Mouse (Mus musculus) midbrain, embryonic 11.5 days (tissue): ENCODE measurements around the gene Gpr137. TPM values are rescaled to one million over a fixed set of nuclear protein-coding genes. Genes with fewer than 3 reads are reported as not detected.
"Not testable (repeated sequence)": the region's sequence is repeated elsewhere in the genome, so short reads cannot be mapped to it uniquely, and the experiment has no call there.

ENCODE experiments used
- ATAC-seq: fragments of 200-750 bp; cut with Nextera tagmentation; 2 replicates; pipeline ENCODE4 v1.8.0; 2017; ENCODE audit warnings: moderate TSS enrichment, moderate library complexity; ENCODE audit not compliant: low FRiP score
- DNase-seq: peaks from one replicate; pipeline ENCODE4 v3.0.0; 2015; ENCODE audit warnings: low spot score; ENCODE audit errors: missing footprints
- H3K27ac ChIP-seq: fragments of 300-500 bp; sonication (generic); 2 replicates; pipeline ENCODE4 v1.5.1; 2014; ENCODE audit warnings: low read depth, low read length
- H3K27me3 ChIP-seq: fragments of 300-500 bp; sonication (generic); 2 replicates; pipeline ENCODE4 v1.6.1; 2014; ENCODE audit warnings: mild to moderate bottlenecking, low read length, moderate library complexity, mixed read lengths; ENCODE audit not compliant: control insufficient read depth, insufficient read depth
- H3K36me3 ChIP-seq: fragments of 300-500 bp; sonication (generic); 2 replicates; pipeline ENCODE4 v1.6.1; 2014; ENCODE audit warnings: mild to moderate bottlenecking, low read length, moderate library complexity, mixed read lengths; ENCODE audit not compliant: control insufficient read depth, insufficient read depth
- H3K4me1 ChIP-seq: fragments of 300-500 bp; sonication (generic); 2 replicates; pipeline ENCODE4 v1.6.1; 2014; ENCODE audit warnings: low read length; ENCODE audit not compliant: control insufficient read depth, insufficient read depth
- H3K4me2 ChIP-seq: fragments of 300-500 bp; sonication (generic); 2 replicates; pipeline ENCODE4 v1.6.1; 2014; ENCODE audit warnings: mild to moderate bottlenecking, moderate library complexity
- H3K4me3 ChIP-seq: fragments of 300-500 bp; sonication (generic); 2 replicates; pipeline ENCODE4 v1.5.1; 2014; ENCODE audit warnings: low read depth, low read length
- H3K9ac ChIP-seq: fragments of 300-500 bp; sonication (generic); 2 replicates; pipeline ENCODE4 v1.6.1; 2014; ENCODE audit warnings: low read length
- H3K9me3 ChIP-seq: fragments of 300-500 bp; sonication (generic); 2 replicates; pipeline ENCODE4 v1.6.1; 2016; ENCODE audit warnings: low read length; ENCODE audit not compliant: control insufficient read depth
- WGBS: fragments of 180-500 bp; shearing (Covaris S2); extraction: QIAGEN DNeasy Blood & Tissue Kit; methylation state at CpG from one replicate; pipeline ENCODE4 v1.1.7; 2014; 5-methylcytosine and 5-hydroxymethylcytosine counted together
- polyA plus RNA-seq: library from polyadenylated mRNA; unstranded; fragments of >200 nt; fragmentation: Nextera tagmentation; extraction: Ambion mirVana; gene quantifications from 2 replicates; pipeline ENCODE4 v1.2.1, GENCODE M21; 2014

Gene Gpr137
- polyA plus RNA-seq, 1 experiment from 2014 or later, result 32.0 TPM

DNA sequence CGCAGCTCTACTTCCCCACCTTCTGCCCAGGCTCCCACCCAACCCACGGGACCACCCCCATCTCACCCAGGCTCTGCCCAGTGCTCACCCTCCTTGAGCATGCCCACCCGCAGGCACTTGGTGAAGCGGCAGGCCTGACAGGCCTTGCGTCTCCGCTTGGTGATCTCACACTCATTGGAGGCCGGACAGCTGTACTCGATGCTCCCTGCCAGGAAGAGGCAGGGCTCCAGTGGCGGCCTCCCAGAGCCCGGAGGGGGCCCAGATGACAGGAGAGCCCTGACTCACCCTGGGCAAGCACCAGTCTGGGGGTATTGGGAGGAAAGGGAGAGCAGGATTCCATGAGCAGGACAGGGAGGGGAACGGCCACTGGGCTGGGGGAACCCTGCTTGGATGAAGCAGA is 28.3 kb downstream of the Gpr137 start:
- Histone ChIP-seq H3K27me3 (no peaks in the 10 kb centered on the region), H3K9me3 (no peaks in the 10 kb centered on the region), H3K36me3 (peaks cover 10% of the 10 kb centered on the region), H3K4me2 (no peak overlapping the region), H3K4me1 (peaks cover 7% of the 10 kb centered on the region), H3K27ac (no peak overlapping the region), H3K4me3 (no peak overlapping the region), H3K9ac (no peak overlapping the region)
- no peak for DNase-seq
- no peak for ATAC-seq
- WGBS, result 86% methylated on average over 11 of the region's 11 CpGs

DNA sequence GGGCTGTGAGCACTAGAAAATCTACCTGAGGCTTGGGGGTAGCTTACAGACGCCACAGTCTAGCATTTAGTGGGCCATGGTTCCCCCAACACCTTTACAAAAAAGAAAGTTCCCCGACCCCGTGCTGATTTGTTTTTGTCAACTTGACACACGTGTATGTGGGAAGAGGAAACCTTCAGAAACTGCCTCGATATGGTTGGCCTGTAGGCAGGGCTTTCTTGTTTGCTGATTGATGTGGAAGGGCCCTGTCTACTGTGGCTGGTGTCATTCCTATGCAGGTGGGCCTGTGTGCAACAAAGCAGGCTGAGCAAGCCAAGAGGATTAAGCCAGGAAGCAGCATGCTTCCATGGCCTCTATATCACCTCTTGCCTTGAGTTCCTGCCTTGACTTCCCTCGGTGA is 29.2 kb downstream of the Gpr137 start:
- H3K9me3 ChIP-seq, result no peaks in the 10 kb centered on the region
- no peak overlapping the region for H3K4me2 ChIP-seq
- no peaks in the 10 kb centered on the region for H3K27me3 ChIP-seq
- peaks cover 16% of the 10 kb centered on the region for H3K4me1 ChIP-seq
- H3K27ac ChIP-seq, result no peak overlapping the region
- WGBS, result 86% methylated on average over 6 of the region's 6 CpGs
- ATAC-seq, result no peak
- H3K9ac ChIP-seq, result no peak overlapping the region
- H3K4me3 ChIP-seq, result no peak overlapping the region
- H3K36me3 ChIP-seq, result peaks cover 10% of the 10 kb centered on the region
- no peak for DNase-seq

DNA sequence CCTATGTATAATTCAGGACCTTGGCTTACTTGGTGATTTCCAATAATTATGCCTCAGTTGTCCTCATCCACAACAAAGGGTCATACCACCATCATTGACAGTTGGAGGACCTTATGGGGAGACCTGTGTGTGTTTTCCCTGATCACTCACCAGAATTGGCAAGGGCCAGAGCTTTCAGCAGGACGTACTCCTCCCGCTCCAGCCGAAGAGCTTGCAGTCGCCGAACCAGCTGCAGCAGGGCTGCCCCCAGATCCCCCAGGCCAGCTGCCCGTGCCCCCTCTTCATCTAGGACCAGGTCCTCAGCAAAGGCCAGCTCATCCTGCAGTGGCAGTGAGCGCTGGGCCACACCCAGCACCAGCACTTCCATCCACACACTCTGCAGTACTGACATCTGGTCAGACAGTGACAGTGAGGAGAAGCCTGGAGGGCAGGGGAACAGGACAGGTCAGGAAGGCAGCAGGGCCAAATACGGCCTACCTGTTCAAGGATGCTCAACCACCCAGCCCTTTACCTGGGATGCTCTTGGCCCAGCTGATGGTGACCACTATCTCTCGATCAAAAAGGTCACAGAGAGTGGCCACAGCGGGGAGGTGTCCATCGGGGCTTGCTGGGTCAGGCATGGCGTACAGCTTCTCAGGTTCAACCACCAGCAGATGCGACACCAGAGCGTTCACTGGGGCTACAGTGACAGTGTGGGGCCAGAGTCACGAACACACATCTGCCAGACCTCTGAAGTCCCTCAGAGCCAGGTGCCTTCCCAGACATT is 29.9 kb downstream of the Gpr137 start:
- H3K27ac ChIP-seq, result no peak overlapping the region
- WGBS, result 94% methylated on average over 15 of the region's 15 CpGs
- H3K9me3 ChIP-seq, result no peaks in the 10 kb centered on the region
- DNase-seq (no peak), ATAC-seq (no peak)
- no peaks in the 10 kb centered on the region for H3K27me3 ChIP-seq
- H3K4me2 ChIP-seq, result no peak overlapping the region
- H3K4me3 ChIP-seq, result no peak overlapping the region
- peaks cover 10% of the 10 kb centered on the region for H3K36me3 ChIP-seq
- H3K4me1 ChIP-seq, result peaks cover 18% of the 10 kb centered on the region
- H3K9ac ChIP-seq, result no peak overlapping the region

GRCm38 (mm10) chr19:6911101-6912074 is 30.9 kb downstream of the Gpr137 start:
- no peak for ATAC-seq
- 87% methylated on average over 19 of the region's 19 CpGs for WGBS

GRCm38 (mm10) chr19:6910306-6910705 is 32.0 kb downstream of the Gpr137 start:
- H3K27me3 ChIP-seq, H3K9me3 ChIP-seq: not testable (repeated sequence)
- Histone ChIP-seq H3K36me3 (peaks cover 18% of the 10 kb centered on the region), H3K27ac (peak overlapping the region; percentile 92), H3K4me1 (peaks cover 18% of the 10 kb centered on the region), H3K4me2 (peak overlapping the region; percentile 67), H3K4me3 (peak overlapping the region; percentile 69), H3K9ac (peak overlapping the region; percentile 76)
- peak; percentile 56; the same call in 1 of the 2 replicates for ATAC-seq
- WGBS, result 0% methylated on average over 30 of the region's 30 CpGs
- peak; percentile 88 for DNase-seq

More at GRCm38 (mm10) chr19:6911101-6912074, 30.9 kb downstream of the Gpr137 start:
- no peaks in the 10 kb centered on the region for H3K27me3 ChIP-seq
- H3K9ac ChIP-seq, result no peak overlapping the region
- H3K27ac ChIP-seq, result no peak overlapping the region
- DNase-seq, result no peak
- H3K4me1 ChIP-seq, result peaks cover 18% of the 10 kb centered on the region
- H3K4me2 ChIP-seq, result peak overlapping the region; percentile 67
- H3K9me3 ChIP-seq, result no peaks in the 10 kb centered on the region
- H3K4me3 ChIP-seq, result no peak overlapping the region; the same call in 1 of the 2 replicates
- peaks cover 16% of the 10 kb centered on the region for H3K36me3 ChIP-seq

- no peaks in the 10 kb centered on the region for H3K9me3 ChIP-seq
- peak; percentile 98 for DNase-seq
- 0% methylated on average over 65 of the region's 65 CpGs for WGBS
- H3K4me2 ChIP-seq, result peak within 1 kb of the TSS; percentile 67
- peak within 1 kb of the TSS; percentile 92 for H3K27ac ChIP-seq
- peak within 1 kb of the TSS; percentile 69 for H3K4me3 ChIP-seq
- peak; percentile 91 for ATAC-seq
- no peaks in the 10 kb centered on the region for H3K27me3 ChIP-seq
- H3K9ac ChIP-seq, result peak within 1 kb of the TSS; percentile 76
- peaks cover 20% of the 10 kb centered on the region for H3K36me3 ChIP-seq
- H3K4me1 ChIP-seq, result peaks cover 18% of the 10 kb centered on the region
Observed at GRCm38 (mm10) chr19:6909507-6910289, 32.6 kb downstream of the Gpr137 start, which contains the start of the genes Trmt112 and Prdx5. Gene Trmt112, plus strand, starts transcription at chr19:6909698. Gene Prdx5, minus strand, starts transcription at chr19:6910106.

- H3K27me3 ChIP-seq, result no peaks in the 10 kb centered on the region
- H3K9ac ChIP-seq, result peak overlapping the region; percentile 76
- ATAC-seq, result no peak
- no peaks in the 10 kb centered on the region for H3K9me3 ChIP-seq
- H3K36me3 ChIP-seq, result peaks cover 20% of the 10 kb centered on the region
- no peak for DNase-seq
- H3K27ac ChIP-seq, result peak overlapping the region; percentile 92
- H3K4me3 ChIP-seq, result peak overlapping the region; percentile 69
- H3K4me2 ChIP-seq, result peak overlapping the region; percentile 67
- peaks cover 18% of the 10 kb centered on the region for H3K4me1 ChIP-seq
- WGBS, result 13% methylated on average over 11 of the region's 11 CpGs
Observed at GRCm38 (mm10) chr19:6909021-6909420, 33.3 kb downstream of the Gpr137 start.

DNA sequence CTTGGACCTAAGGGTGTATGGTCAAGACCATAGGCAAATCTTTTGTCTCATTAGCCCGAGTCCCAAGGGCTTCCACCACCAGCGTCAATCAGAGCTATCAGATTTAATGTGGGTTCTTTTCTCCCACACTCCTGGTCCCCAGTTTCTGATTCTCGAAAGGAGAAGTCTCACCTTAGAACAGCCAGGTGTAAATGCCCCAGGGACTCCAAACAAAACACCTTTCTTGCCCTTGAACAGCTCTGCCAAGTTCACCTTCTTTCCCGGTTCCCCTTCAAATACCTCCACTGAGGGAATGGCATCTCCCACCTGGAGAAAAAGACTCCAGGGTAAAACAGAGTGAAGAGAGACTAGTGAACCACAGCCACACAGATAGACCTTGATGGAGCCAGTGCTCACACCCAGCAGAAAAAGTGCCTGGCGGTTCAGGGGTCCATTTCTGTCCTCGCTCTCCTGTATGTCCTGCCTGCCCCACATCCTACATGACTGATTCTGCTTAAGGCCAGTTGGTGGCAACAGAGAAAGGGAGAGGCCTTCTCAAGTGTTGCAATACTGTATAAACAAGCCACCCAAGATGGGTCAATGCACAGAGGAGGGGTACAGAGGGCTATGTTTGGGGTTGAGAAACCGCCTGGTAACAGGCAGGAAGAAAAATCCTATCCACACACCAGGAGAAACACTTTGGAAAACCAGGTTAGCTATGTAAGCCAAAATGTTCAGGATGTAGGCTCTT is 34.3 kb downstream of the Gpr137 start:
- H3K9ac ChIP-seq, result peak overlapping the region; percentile 28; the same call in 1 of the 2 replicates
- no peak for ATAC-seq
- no peak for DNase-seq
- no peak overlapping the region for H3K4me3 ChIP-seq
- H3K36me3 ChIP-seq, result peaks cover 18% of the 10 kb centered on the region
- no peak overlapping the region for H3K27ac ChIP-seq
- no peaks in the 10 kb centered on the region for H3K9me3 ChIP-seq
- H3K27me3 ChIP-seq, result no peaks in the 10 kb centered on the region
- peak overlapping the region; percentile 67; the same call in 1 of the 2 replicates for H3K4me2 ChIP-seq
- peaks cover 18% of the 10 kb centered on the region for H3K4me1 ChIP-seq
- WGBS, result 92% methylated on average over 7 of the region's 7 CpGs
